Mouse (Mus musculus) intestine, postnatal 0 days (tissue): ENCODE results near the gene Cuta. TPM values are rescaled to one million over a fixed set of nuclear protein-coding genes. Genes with fewer than 3 reads are reported as not detected.
A peak's percentile ranks its signal among the peaks of the same experiment; 100 is the strongest.

Experiments
- ATAC-seq: fragments of 200-750 bp; cut with Nextera tagmentation; 2 replicates; pipeline ENCODE4 v1.8.0; 2017; ENCODE audit warnings: mild to moderate bottlenecking, moderate TSS enrichment, moderate library complexity
- H3K27ac ChIP-seq: fragments of 300-500 bp; sonication (generic); 2 replicates; pipeline ENCODE4 v1.5.1; 2014; ENCODE audit warnings: mild to moderate bottlenecking, low read depth, low read length, moderate library complexity
- H3K27me3 ChIP-seq: fragments of 300-500 bp; sonication (generic); replicated peaks from 2 replicates; pipeline ENCODE4 v1.6.1; 2014; ENCODE audit warnings: low read length, mixed read lengths; ENCODE audit not compliant: control insufficient read depth, insufficient read depth
- H3K36me3 ChIP-seq: fragments of 300-500 bp; sonication (generic); 2 replicates; pipeline ENCODE4 v1.6.1; 2014; ENCODE audit warnings: mild to moderate bottlenecking, moderate library complexity; ENCODE audit not compliant: control insufficient read depth, insufficient read depth
- H3K4me1 ChIP-seq: fragments of 300-500 bp; sonication (generic); replicated peaks from 2 replicates; pipeline ENCODE4 v1.6.1; 2014; ENCODE audit warnings: antibody characterized with exemption, low read length, mixed read lengths; ENCODE audit not compliant: control insufficient read depth, insufficient read depth
- H3K4me2 ChIP-seq: fragments of 300-500 bp; sonication (generic); replicated peaks from 2 replicates; pipeline ENCODE4 v1.6.1; 2014; ENCODE audit warnings: low read depth, mild to moderate bottlenecking, moderate library complexity
- H3K4me3 ChIP-seq: fragments of 300-500 bp; sonication (generic); 2 replicates; pipeline ENCODE4 v1.5.1; 2014; ENCODE audit warnings: low read depth, low read length
- H3K9ac ChIP-seq: fragments of 300-500 bp; sonication (generic); 2 replicates; pipeline ENCODE4 v1.6.1; 2014; ENCODE audit warnings: mild to moderate bottlenecking, low read depth, low read length
- H3K9me3 ChIP-seq: fragments of 300-500 bp; sonication (generic); 2 replicates; pipeline ENCODE4 v1.6.1; 2016; ENCODE audit warnings: mixed run types; ENCODE audit not compliant: control insufficient read depth
- CTCF ChIP-seq: sonication (generic); IDR thresholded peaks from 2 replicates; pipeline ENCODE4 v1.5.1; 2016; ENCODE audit warnings: low read depth, mild to moderate bottlenecking, control low read depth, antibody characterized with exemption, moderate library complexity
- WGBS: fragments of 180-500 bp; shearing (Covaris S2); extraction: QIAGEN DNeasy Blood & Tissue Kit; methylation state at CpG from one replicate; pipeline ENCODE4 v1.1.7; 2014; 5-methylcytosine and 5-hydroxymethylcytosine counted together
- polyA plus RNA-seq: library from polyadenylated mRNA; unstranded; fragments of >200 nt; fragmentation: Nextera tagmentation; extraction: Ambion mirVana; gene quantifications from 2 replicates; pipeline ENCODE4 v1.2.1, GENCODE M21; 2015

The Cuta gene
- polyA plus RNA-seq, 1 experiment from 2014 or later, result 287 TPM

DNA sequence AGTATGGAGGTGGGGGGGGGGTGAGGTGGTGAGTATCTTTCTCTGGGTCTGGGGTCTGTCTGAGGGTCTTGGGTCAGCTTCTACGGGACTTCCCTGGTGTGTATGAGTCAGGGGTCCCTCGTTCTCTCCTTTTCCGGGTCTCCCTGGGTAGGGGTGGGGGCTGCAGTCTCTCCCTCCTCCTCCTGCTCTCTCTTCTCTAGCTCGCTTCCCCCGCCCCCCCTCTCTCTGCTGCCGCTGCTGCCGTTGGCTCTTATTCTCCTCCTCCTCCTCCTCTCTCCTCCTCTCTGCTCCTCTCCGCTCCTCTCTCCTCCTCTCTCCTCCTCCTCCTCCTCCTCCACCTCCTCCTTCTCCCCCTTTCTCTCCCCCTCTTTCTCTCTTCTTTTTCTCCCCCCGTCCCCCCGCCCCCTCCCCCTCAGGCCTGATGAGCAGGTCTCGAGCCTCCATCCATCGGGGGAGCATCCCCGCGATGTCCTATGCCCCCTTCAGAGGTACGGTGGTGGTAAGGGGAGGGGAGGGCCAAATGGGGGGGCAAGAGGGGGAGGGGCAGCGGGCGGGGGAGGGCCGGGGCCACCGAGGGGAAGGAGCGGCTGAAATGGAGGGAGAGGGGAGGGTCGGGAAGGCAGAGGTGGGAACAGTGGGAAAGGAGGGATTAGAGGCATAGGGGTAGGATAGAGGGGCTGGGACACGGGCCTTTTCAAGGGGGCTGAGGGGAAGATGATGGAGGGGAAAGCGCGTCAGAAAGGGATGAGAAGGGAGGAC is 1.8 kb upstream of the Cuta start, which contains the start of gene Syngap1:
TSS of gene Syngap1 (plus strand) at position 223 of the 759 bp plus-strand sequence.
- Histone ChIP-seq H3K27me3 (no peaks in the 10 kb centered on the region), H3K4me1 (no peaks in the 10 kb centered on the region), H3K4me3 (peak within 1 kb of the TSS; percentile 61), H3K27ac (peak within 1 kb of the TSS; percentile 92), H3K4me2 (peak within 1 kb of the TSS; percentile 93), H3K9me3 (no peaks in the 10 kb centered on the region), H3K36me3 (peaks cover 11% of the 10 kb centered on the region; the same call in 1 of the 2 replicates), H3K9ac (no peak within 1 kb of the TSS)
- ATAC-seq, result no peak
- TF ChIP-seq CTCF, result no peak
- WGBS, result 7% methylated on average over 18 of the region's 24 CpGs

GRCm38 (mm10) chr17:26939973-26940300 is 568 bp upstream of the Cuta start:
- H3K9me3 ChIP-seq, result no peaks in the 10 kb centered on the region
- no peak; the same call in 1 of the 2 replicates for ATAC-seq
- TF ChIP-seq CTCF, result 0 out of 2 replicates have a peak, but pooled peaks have one; percentile 10
- H3K9ac ChIP-seq, result peak overlapping the region; percentile 70
- H3K4me3 ChIP-seq, result peak overlapping the region; percentile 61
- 5% methylated on average over 3 of the region's 3 CpGs for WGBS
- peak overlapping the region; percentile 92 for H3K27ac ChIP-seq
- H3K36me3 ChIP-seq, result peaks cover 23% of the 10 kb centered on the region; the same call in 1 of the 2 replicates
- H3K27me3 ChIP-seq, result no peaks in the 10 kb centered on the region
- no peaks in the 10 kb centered on the region for H3K4me1 ChIP-seq
- peak overlapping the region; percentile 93 for H3K4me2 ChIP-seq

DNA sequence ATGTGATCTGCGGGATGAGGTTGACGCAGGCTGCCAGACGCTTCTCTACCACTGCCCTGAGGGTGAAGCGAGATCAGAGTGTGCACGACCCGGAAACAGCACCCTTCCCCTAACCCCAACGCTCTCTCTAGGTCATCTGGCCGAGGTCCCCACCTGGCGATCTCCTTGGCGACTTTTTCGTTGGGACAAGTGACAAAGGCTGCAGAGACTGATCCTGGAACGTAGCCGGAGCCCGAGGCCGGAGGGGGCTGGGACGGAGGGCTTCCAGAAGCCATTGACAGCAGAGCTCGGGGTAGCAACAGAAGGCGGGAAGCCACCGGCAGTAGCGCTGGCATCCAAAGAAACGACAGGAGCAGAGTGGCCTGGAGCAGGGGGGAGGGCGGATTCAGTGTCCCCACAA is 638 bp downstream of the Cuta start:
- under 1% methylated on average over 22 of the region's 22 CpGs for WGBS
- H3K27me3 ChIP-seq, result no peaks in the 10 kb centered on the region

GRCm38 (mm10) chr17:26937883-26938695 is 1.3 kb downstream of the Cuta start:
- Histone ChIP-seq H3K27me3 (no peaks in the 10 kb centered on the region), H3K4me3 (peak overlapping the region; percentile 61), H3K4me1 (0 out of 2 replicates have a peak, but pooled peaks cover 6% of the 10 kb centered on the region), H3K9ac (peak overlapping the region; percentile 72), H3K9me3 (no peaks in the 10 kb centered on the region), H3K36me3 (peaks cover 28% of the 10 kb centered on the region; the same call in 1 of the 2 replicates), H3K4me2 (peak overlapping the region; percentile 93), H3K27ac (no peak overlapping the region)
- no peak for ATAC-seq
- no peak for TF ChIP-seq CTCF
- WGBS, result 29% methylated on average over 16 of the region's 16 CpGs

More for the DNA sequence above, 638 bp downstream of the Cuta start:
- no peak for TF ChIP-seq CTCF
- Histone ChIP-seq H3K27ac (peak overlapping the region; percentile 82), H3K9me3 (no peaks in the 10 kb centered on the region), H3K4me1 (0 out of 2 replicates have a peak, but pooled peaks cover 4% of the 10 kb centered on the region), H3K36me3 (peaks cover 28% of the 10 kb centered on the region; the same call in 1 of the 2 replicates), H3K4me2 (peak overlapping the region; percentile 93), H3K9ac (peak overlapping the region; percentile 72), H3K4me3 (peak overlapping the region; percentile 61)
- ATAC-seq, result no peak

DNA sequence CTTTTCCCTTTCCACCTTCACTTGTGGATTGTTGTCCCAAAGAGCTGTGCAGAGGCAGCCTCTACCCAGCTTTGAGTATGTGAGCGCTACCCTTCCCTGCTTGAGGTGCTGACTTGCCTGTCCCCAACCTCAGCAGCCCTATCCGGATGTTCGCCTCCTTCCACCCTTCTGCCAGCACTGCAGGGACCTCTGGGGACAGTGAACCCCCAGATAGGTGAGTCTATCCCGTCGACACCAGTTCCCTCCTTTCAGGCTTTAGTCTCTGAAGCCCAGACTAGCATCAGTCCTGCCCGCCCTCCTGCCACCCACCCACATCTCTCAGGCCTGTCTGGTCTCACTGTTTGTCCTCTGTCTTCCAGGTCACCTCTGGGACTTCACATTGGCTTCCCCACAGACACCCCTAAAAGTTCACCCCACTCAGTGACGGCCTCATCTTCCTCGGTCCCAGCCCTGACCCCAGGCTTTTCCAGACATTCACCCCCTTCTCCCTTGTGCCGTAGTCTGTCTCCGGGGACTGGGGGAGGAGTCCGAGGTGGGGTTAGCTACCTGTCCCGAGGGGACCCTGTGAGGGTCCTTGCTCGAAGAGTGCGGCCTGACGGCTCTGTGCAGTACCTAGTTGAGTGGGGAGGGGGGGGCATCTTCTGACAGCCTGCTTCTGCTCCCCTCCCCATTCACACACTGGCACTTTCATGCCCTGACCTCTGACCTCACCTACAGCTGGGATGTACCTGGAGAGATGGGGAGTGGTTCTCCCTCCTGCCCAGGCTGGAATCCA is 2.3 kb downstream of the Cuta start:
- ATAC-seq, result no peak
- no peaks in the 10 kb centered on the region for H3K9me3 ChIP-seq
- H3K4me2 ChIP-seq, result peak overlapping the region; percentile 93; the same call in 1 of the 2 replicates
- TF ChIP-seq CTCF, result no peak
- peaks cover 28% of the 10 kb centered on the region; the same call in 1 of the 2 replicates for H3K36me3 ChIP-seq
- H3K4me3 ChIP-seq, result no peak overlapping the region
- H3K9ac ChIP-seq, result no peak overlapping the region
- 0 out of 2 replicates have a peak, but pooled peaks cover 6% of the 10 kb centered on the region for H3K4me1 ChIP-seq
- 87% methylated on average over 15 of the region's 15 CpGs for WGBS
- H3K27me3 ChIP-seq, result no peaks in the 10 kb centered on the region
- H3K27ac ChIP-seq, result no peak overlapping the region
